Mouse (Mus musculus) embryonic facial prominence, embryonic 13.5 days (tissue): ENCODE measurements at regions not wholly inside any gene's neighbourhood (a gene's known extent, or its start where the extent isn't known, plus 50 kb on each side); places are given as distances from the start of the nearest gene placed in this dataset.
"Not testable (repeated sequence)": the region's sequence is repeated elsewhere in the genome, so short reads cannot be mapped to it uniquely, and the experiment has no call there.

Experiments
- ATAC-seq: fragments of 200-750 bp; cut with Nextera tagmentation; 2 replicates; pipeline ENCODE4 v1.8.0; 2017; ENCODE audit warnings: low read depth; ENCODE audit not compliant: insufficient number of reproducible peaks, insufficient read depth, low FRiP score, low TSS enrichment
- H3K27ac ChIP-seq: fragments of 300-500 bp; sonication (generic); 2 replicates; pipeline ENCODE4 v1.5.1; 2015; ENCODE audit warnings: moderate library complexity, mild to moderate bottlenecking, inconsistent platforms
- H3K27me3 ChIP-seq: fragments of 300-500 bp; sonication (generic); 2 replicates; pipeline ENCODE4 v1.6.1; 2015; ENCODE audit warnings: mild to moderate bottlenecking, inconsistent platforms
- H3K36me3 ChIP-seq: fragments of 300-500 bp; sonication (generic); 2 replicates; pipeline ENCODE4 v1.6.1; 2015; ENCODE audit warnings: mild to moderate bottlenecking, inconsistent platforms
- H3K4me1 ChIP-seq: fragments of 300-500 bp; sonication (generic); 2 replicates; pipeline ENCODE4 v1.6.1; 2015; ENCODE audit warnings: inconsistent platforms
- H3K4me2 ChIP-seq: fragments of 300-500 bp; sonication (generic); 2 replicates; pipeline ENCODE4 v1.6.1; 2015; ENCODE audit warnings: moderate library complexity, mild to moderate bottlenecking, inconsistent platforms
- H3K4me3 ChIP-seq: fragments of 300-500 bp; sonication (generic); 2 replicates; pipeline ENCODE4 v1.5.1; 2015; ENCODE audit warnings: mild to moderate bottlenecking, inconsistent platforms
- H3K9ac ChIP-seq: fragments of 300-500 bp; sonication (generic); 2 replicates; pipeline ENCODE4 v1.6.1; 2015; ENCODE audit warnings: mild to moderate bottlenecking, inconsistent platforms
- H3K9me3 ChIP-seq: fragments of 300-500 bp; sonication (generic); 2 replicates; pipeline ENCODE4 v1.6.1; 2016; ENCODE audit warnings: inconsistent platforms
- WGBS: fragments of 180-500 bp; shearing (Covaris S2); methylation state at CpG from one replicate; pipeline ENCODE4 v1.1.7; 2015; ENCODE audit warnings: mixed read lengths; 5-methylcytosine and 5-hydroxymethylcytosine counted together

GRCm38 (mm10) chr4:122455100-122455499, 234.0 kb upstream of the 9530002B09Rik start:
- not testable (repeated sequence) for H3K4me3 ChIP-seq, H3K9me3 ChIP-seq, H3K27ac ChIP-seq, H3K9ac ChIP-seq, H3K27me3 ChIP-seq, H3K4me2 ChIP-seq, H3K36me3 ChIP-seq, H3K4me1 ChIP-seq
- no CpG with 5 or more reads among the region's 21 CpGs for WGBS
- 0 out of 2 replicates have a peak, but pooled peaks have one; percentile 62 for ATAC-seq
